Mouse (Mus musculus) limb, embryonic 11.5 days (tissue): ENCODE measurements around the gene Ptcd1. TPM values are rescaled to one million over a fixed set of nuclear protein-coding genes. Genes with fewer than 3 reads are reported as not detected.
"Not testable (repeated sequence)": the region's sequence is repeated elsewhere in the genome, so short reads cannot be mapped to it uniquely, and the experiment has no call there.

Experiments
- ATAC-seq: fragments of 200-750 bp; cut with Nextera tagmentation; 2 replicates; pipeline ENCODE4 v1.8.0; 2017; ENCODE audit warnings: low read depth; ENCODE audit not compliant: insufficient number of reproducible peaks, low FRiP score, low TSS enrichment
- DNase-seq: peaks from one replicate; pipeline ENCODE4 v3.0.0-alpha.2; 2015; ENCODE audit warnings: low spot score
- H3K27ac ChIP-seq: fragments of 300-500 bp; sonication (generic); replicated peaks from 2 replicates; pipeline ENCODE4 v1.5.1; 2014; ENCODE audit warnings: low read depth, mild to moderate bottlenecking, low read length
- H3K27me3 ChIP-seq: fragments of 300-500 bp; sonication (generic); 2 replicates; pipeline ENCODE4 v1.6.1; 2014; ENCODE audit warnings: mild to moderate bottlenecking, low read length, mixed read lengths; ENCODE audit not compliant: control insufficient read depth, insufficient read depth
- H3K36me3 ChIP-seq: fragments of 300-500 bp; sonication (generic); 2 replicates; pipeline ENCODE4 v1.6.1; 2014; ENCODE audit warnings: mild to moderate bottlenecking, low read length, moderate library complexity, mixed read lengths; ENCODE audit not compliant: control insufficient read depth, insufficient read depth
- H3K4me1 ChIP-seq: fragments of 300-500 bp; sonication (generic); 2 replicates; pipeline ENCODE4 v1.6.1; 2014; ENCODE audit warnings: low read length, mixed read lengths; ENCODE audit not compliant: control insufficient read depth, insufficient read depth
- H3K4me2 ChIP-seq: fragments of 300-500 bp; sonication (generic); 2 replicates; pipeline ENCODE4 v1.6.1; 2014; ENCODE audit warnings: low read depth, mild to moderate bottlenecking, moderate library complexity; ENCODE audit not compliant: severe bottlenecking
- H3K4me3 ChIP-seq: fragments of 300-500 bp; sonication (generic); 2 replicates; pipeline ENCODE4 v1.5.1; 2014; ENCODE audit warnings: low read depth, low read length
- H3K9ac ChIP-seq: fragments of 300-500 bp; sonication (generic); 2 replicates; pipeline ENCODE4 v1.6.1; 2014; ENCODE audit warnings: mild to moderate bottlenecking, low read length
- H3K9me3 ChIP-seq: fragments of 300-500 bp; sonication (generic); 2 replicates; pipeline ENCODE4 v1.6.1; 2016; ENCODE audit warnings: low read length; ENCODE audit not compliant: control insufficient read depth
- WGBS: fragments of 180-500 bp; shearing (Covaris S2); extraction: QIAGEN DNeasy Blood & Tissue Kit; methylation state at CpG from one replicate; pipeline ENCODE4 v1.1.7; 2014; 5-methylcytosine and 5-hydroxymethylcytosine counted together
- polyA plus RNA-seq: library from polyadenylated mRNA; unstranded; fragments of >200 nt; fragmentation: Nextera tagmentation; extraction: Ambion mirVana; gene quantifications from 2 replicates; pipeline ENCODE4 v1.2.1, GENCODE M21; 2014

Gene Ptcd1
- polyA plus RNA-seq, 1 experiment from 2014 or later: 15.1 TPM

DNA sequence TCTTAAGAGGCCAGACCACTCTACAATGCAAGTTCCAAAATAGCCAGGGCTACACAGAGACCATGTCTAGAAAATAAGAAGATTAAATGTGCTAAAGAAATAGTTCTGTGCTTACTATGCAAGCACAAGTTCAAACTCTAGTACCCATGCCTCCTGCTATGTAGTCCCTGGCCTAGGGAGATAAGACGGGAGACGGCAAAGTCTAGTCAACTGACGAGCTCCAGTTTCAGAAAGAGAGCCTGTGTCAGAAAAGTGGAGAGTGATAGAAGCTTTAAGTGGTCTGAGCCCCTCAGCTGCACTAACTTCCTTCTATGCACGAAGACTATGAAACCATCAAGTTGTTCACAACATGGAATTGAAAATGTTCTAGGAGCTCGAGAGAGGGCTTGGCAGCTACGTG is 17.6 kb downstream of the Ptcd1 start:
- Histone ChIP-seq H3K9ac (no peak overlapping the region), H3K4me3 (no peak overlapping the region), H3K4me1 (no peaks in the 10 kb centered on the region), H3K27ac (no peak overlapping the region), H3K4me2 (no peak overlapping the region), H3K36me3 (peaks cover 51% of the 10 kb centered on the region), H3K9me3 (no peaks in the 10 kb centered on the region), H3K27me3 (no peaks in the 10 kb centered on the region)
- DNase-seq (no peak), ATAC-seq (no peak)
- 93% methylated on average over 6 of the region's 6 CpGs for WGBS

- no peaks in the 10 kb centered on the region for H3K27me3 ChIP-seq
- no peaks in the 10 kb centered on the region for H3K9me3 ChIP-seq
- 93% methylated on average over 5 of the region's 5 CpGs for WGBS
- DNase-seq (no peak), ATAC-seq (no peak)
- H3K36me3 ChIP-seq: peaks cover 49% of the 10 kb centered on the region
- no peak overlapping the region for H3K4me2 ChIP-seq
- no peak overlapping the region for H3K4me3 ChIP-seq
- no peak overlapping the region for H3K27ac ChIP-seq
- no peak overlapping the region for H3K9ac ChIP-seq
- no peaks in the 10 kb centered on the region for H3K4me1 ChIP-seq
Measured at GRCm38 (mm10) chr5:145147748-145148147, 19.2 kb downstream of the Ptcd1 start.

DNA sequence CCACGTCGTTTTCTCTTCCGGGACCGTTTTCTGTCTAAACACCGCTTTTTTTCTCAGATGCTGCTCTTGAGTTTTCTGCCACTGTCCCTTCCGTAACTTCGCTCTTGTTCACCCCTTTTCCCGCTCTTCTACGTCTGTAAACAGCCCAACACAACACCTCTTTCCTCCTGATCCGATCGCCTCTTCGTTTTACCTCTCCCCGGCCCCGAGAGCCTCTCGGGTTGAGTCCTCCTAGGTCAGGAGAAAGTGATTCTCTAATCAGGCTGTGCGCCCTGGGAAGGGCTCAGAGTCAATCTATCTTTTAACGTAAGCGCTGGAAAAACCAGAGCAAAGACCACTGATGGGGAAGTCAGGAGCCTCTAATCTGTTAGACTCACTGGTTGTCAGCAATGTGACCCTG is 26.3 kb downstream of the Ptcd1 start:
- WGBS: 1% methylated on average over 18 of the region's 18 CpGs
- peak overlapping the region; percentile 97 for H3K4me3 ChIP-seq

DNA sequence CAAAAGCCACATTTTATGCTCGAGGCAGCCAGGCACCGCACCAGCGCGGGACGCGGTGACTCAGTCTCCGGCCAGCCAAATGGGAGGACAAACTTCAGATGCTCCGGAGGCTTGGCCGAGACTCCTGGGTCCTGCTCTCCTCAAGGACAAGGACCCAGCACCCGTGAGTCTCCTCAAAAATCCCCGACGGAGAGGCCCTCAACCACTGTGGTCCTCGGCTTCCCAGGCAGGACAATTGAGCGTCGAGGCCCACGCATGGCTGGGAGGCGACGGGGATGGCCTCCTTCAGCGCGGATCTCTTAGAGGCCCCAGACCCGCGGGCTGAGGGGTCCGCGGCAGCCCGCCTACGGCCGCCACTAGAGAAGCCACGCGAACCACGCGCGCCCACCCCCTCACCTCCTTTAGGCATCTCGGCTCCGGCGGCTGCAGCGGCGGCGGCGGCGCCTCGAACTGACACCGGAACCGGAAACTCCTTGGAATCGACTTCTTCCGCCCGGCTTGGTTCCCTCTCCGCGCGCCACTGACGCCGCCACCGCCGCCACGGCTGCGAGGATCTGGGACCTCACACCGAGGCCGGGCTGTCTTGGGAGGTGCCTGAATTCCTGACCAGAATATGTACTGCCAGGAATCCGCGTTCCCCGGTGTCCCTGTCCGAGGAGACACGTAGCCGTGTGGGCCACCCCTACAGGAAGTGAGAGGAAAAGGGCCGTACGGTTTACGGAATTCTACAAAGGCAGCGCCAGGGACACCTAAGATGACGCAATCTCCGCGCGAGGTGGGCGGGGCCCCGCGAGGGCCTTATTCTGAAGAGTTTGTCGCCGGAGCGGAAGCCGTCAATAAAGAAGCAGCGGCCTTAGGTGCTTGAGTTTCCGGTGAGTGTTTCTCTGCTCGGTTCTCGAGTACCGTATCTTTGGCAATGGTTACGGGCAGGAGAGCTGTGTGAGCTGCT is 27.1 kb downstream of the Ptcd1 start, which contains the start of the genes Pdap1 and Bud31:
TSS of gene Pdap1 (minus strand) at position 668 of the 949 bp plus-strand sequence.
TSS of gene Bud31 (plus strand) at position 792 of the 949 bp plus-strand sequence.
- no peaks in the 10 kb centered on the region for H3K9me3 ChIP-seq
- H3K4me2 ChIP-seq: peak within 1 kb of the TSS; percentile 63
- peak within 1 kb of the TSS; percentile 26 for H3K27ac ChIP-seq
- under 1% methylated on average over 84 of the region's 84 CpGs for WGBS
- DNase-seq (peak; percentile 96), ATAC-seq (peak; percentile 93)
- H3K9ac ChIP-seq: peak within 1 kb of the TSS; percentile 91
- H3K4me3 ChIP-seq: peak within 1 kb of the TSS; percentile 97
- peaks cover 10% of the 10 kb centered on the region for H3K36me3 ChIP-seq
- H3K4me1 ChIP-seq: 0 out of 2 replicates have a peak, but pooled peaks cover 4% of the 10 kb centered on the region
- no peaks in the 10 kb centered on the region for H3K27me3 ChIP-seq

More for the DNA sequence above, 26.3 kb downstream of the Ptcd1 start:
- Histone ChIP-seq H3K9me3 (no peaks in the 10 kb centered on the region), H3K36me3 (peaks cover 16% of the 10 kb centered on the region), H3K27me3 (no peaks in the 10 kb centered on the region), H3K4me1 (0 out of 2 replicates have a peak, but pooled peaks cover 4% of the 10 kb centered on the region), H3K4me2 (peak overlapping the region; percentile 63), H3K27ac (0 out of 2 replicates have a peak overlapping the region, but pooled peaks have one; percentile 26), H3K9ac (peak overlapping the region; percentile 91)
- DNase-seq (no peak), ATAC-seq (0 out of 2 replicates have a peak, but pooled peaks have one; percentile 10)

GRCm38 (mm10) chr5:145138836-145139235 is 28.1 kb downstream of the Ptcd1 start:
- peak overlapping the region; percentile 97 for H3K4me3 ChIP-seq
- WGBS: 16% methylated on average over 6 of the region's 6 CpGs
- ATAC-seq: no peak
- peak overlapping the region; percentile 91 for H3K9ac ChIP-seq
- H3K4me1 ChIP-seq: 0 out of 2 replicates have a peak, but pooled peaks cover 4% of the 10 kb centered on the region
- peak overlapping the region; percentile 63 for H3K4me2 ChIP-seq
- H3K36me3 ChIP-seq: peaks cover 16% of the 10 kb centered on the region
- no peak for DNase-seq
- H3K27me3 ChIP-seq: no peaks in the 10 kb centered on the region
- no peak overlapping the region for H3K27ac ChIP-seq
- H3K9me3 ChIP-seq: no peaks in the 10 kb centered on the region

DNA sequence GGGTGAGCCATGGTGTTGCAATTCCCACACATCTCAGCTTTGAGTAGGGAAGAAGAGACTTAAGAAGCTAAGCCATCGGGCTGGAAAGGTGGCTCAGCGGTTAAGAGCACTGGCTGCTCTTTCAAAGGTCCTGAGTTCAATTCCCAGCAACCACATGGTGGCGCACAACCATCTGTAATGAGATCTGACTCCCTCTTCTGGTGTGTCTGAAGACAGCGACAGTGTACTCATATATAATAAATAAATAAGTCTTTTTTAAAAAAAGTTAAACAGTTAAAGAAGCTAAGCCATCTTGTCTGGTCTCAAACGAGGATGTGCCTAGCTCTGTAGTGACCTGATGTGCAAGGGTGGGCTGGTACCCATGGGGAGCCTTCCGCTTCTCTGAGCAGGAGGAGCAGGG is 33.6 kb downstream of the Ptcd1 start:
- not testable (repeated sequence) for H3K9ac ChIP-seq, H3K4me2 ChIP-seq, H3K4me1 ChIP-seq, H3K9me3 ChIP-seq, ATAC-seq, H3K4me3 ChIP-seq, H3K27ac ChIP-seq, DNase-seq, H3K27me3 ChIP-seq
- 89% methylated on average over 6 of the region's 6 CpGs for WGBS
- peaks cover 51% of the 10 kb centered on the region for H3K36me3 ChIP-seq

- DNase-seq (no peak), ATAC-seq (no peak)
- 90% methylated on average over 3 of the region's 3 CpGs for WGBS
- no peak overlapping the region for H3K4me2 ChIP-seq
- no peaks in the 10 kb centered on the region for H3K27me3 ChIP-seq
- H3K4me3 ChIP-seq: no peak overlapping the region
- H3K36me3 ChIP-seq: peaks cover 58% of the 10 kb centered on the region
- H3K4me1 ChIP-seq: no peaks in the 10 kb centered on the region
- H3K9me3 ChIP-seq: no peaks in the 10 kb centered on the region
- H3K9ac ChIP-seq: no peak overlapping the region
- no peak overlapping the region for H3K27ac ChIP-seq
Measured at GRCm38 (mm10) chr5:145130995-145131394, 35.9 kb downstream of the Ptcd1 start.

GRCm38 (mm10) chr5:145130191-145130590 is 36.7 kb downstream of the Ptcd1 start:
- no peak overlapping the region for H3K4me3 ChIP-seq
- no peaks in the 10 kb centered on the region for H3K27me3 ChIP-seq
- H3K36me3 ChIP-seq: peaks cover 58% of the 10 kb centered on the region

More at GRCm38 (mm10) chr5:145130191-145130590, 36.7 kb downstream of the Ptcd1 start:
- Histone ChIP-seq H3K4me2 (no peak overlapping the region), H3K4me1 (no peaks in the 10 kb centered on the region), H3K9me3 (no peaks in the 10 kb centered on the region), H3K9ac (no peak overlapping the region), H3K27ac (no peak overlapping the region)
- DNase-seq (no peak), ATAC-seq (no peak)
- WGBS: 93% methylated on average over 11 of the region's 11 CpGs
